Mouse (Mus musculus) cerebellum, postnatal 4 days (tissue): Measurements from ENCODE around the gene Tpcn1.

Experiments
- DNase-seq, 2 experiments: peaks; one replicate each; pipeline ENCODE4 v3.0.0; 2022; ENCODE audit warnings: low spot score in 2 of 2, mixed read lengths in 1 of 2

The Tpcn1 gene

GRCm38 (mm10) chr5:120588569-120589094, at the start of gene Tpcn1, which contains the start of gene Iqcd:
Gene Tpcn1 (minus strand): TSS chr5:120588673.
Gene Iqcd (plus strand): TSS chr5:120589016.
- peak; percentile 96 to 99 for DNase-seq

GRCm38 (mm10) chr5:120635633-120636032, 47.2 kb upstream of the Tpcn1 start:
- DNase-seq = no peak

- DNase-seq = no peak
These were observed 46.4 kb upstream of the Tpcn1 start for GRCm38 (mm10) chr5:120634860-120635259.

GRCm38 (mm10) chr5:120634131-120634530, 45.7 kb upstream of the Tpcn1 start, which contains the start of gene Cfap73:
Gene Cfap73 (minus strand): TSS chr5:120634235.
- DNase-seq = no peak

- no peak for DNase-seq
These were observed 43.4 kb upstream of the Tpcn1 start for GRCm38 (mm10) chr5:120631892-120632291.

- DNase-seq = no peak
These were observed 42.7 kb upstream of the Tpcn1 start for GRCm38 (mm10) chr5:120631128-120631527.

- DNase-seq = peak in 1 of 2 experiments; percentile 53
These were observed 40.2 kb upstream of the Tpcn1 start for GRCm38 (mm10) chr5:120628624-120629023.

- no peak for DNase-seq
These were observed 39.2 kb upstream of the Tpcn1 start for GRCm38 (mm10) chr5:120627515-120628300.

GRCm38 (mm10) chr5:120626399-120626798, 37.9 kb upstream of the Tpcn1 start:
- no peak for DNase-seq

GRCm38 (mm10) chr5:120624427-120624826, 36.0 kb upstream of the Tpcn1 start:
- no peak for DNase-seq

GRCm38 (mm10) chr5:120622198-120622851, 33.9 kb upstream of the Tpcn1 start:
- no peak for DNase-seq

- no peak for DNase-seq
These were observed 33.3 kb upstream of the Tpcn1 start for GRCm38 (mm10) chr5:120621846-120622197.

GRCm38 (mm10) chr5:120621078-120621765, 32.7 kb upstream of the Tpcn1 start:
- no peak for DNase-seq

- DNase-seq = peak; percentile 89 to 90
These were observed 32.1 kb upstream of the Tpcn1 start for GRCm38 (mm10) chr5:120620375-120621077.

GRCm38 (mm10) chr5:120619201-120619600, 30.7 kb upstream of the Tpcn1 start:
- peak in 1 of 2 experiments; percentile 72 for DNase-seq

- DNase-seq = no peak
These were observed 30.3 kb upstream of the Tpcn1 start for GRCm38 (mm10) chr5:120618778-120619177.

- DNase-seq = peak in 1 of 2 experiments; percentile 58
These were observed 27.4 kb upstream of the Tpcn1 start for GRCm38 (mm10) chr5:120615903-120616302.

GRCm38 (mm10) chr5:120612822-120613604, 24.5 kb upstream of the Tpcn1 start:
- DNase-seq = peak; percentile 95 to 99

- peak; percentile 92 to 96 for DNase-seq
These were observed 24.0 kb upstream of the Tpcn1 start, which contains the start of the genes Rita1 and Ddx54 for GRCm38 (mm10) chr5:120612442-120612821. Gene Rita1 (minus strand): TSS chr5:120612589. Gene Ddx54 (plus strand): TSS chr5:120612739.

GRCm38 (mm10) chr5:120611416-120611815, 22.9 kb upstream of the Tpcn1 start:
- no peak for DNase-seq

- DNase-seq = no peak
These were observed 22.4 kb upstream of the Tpcn1 start for GRCm38 (mm10) chr5:120610906-120611305.
